Mouse (Mus musculus) left cerebral cortex, postnatal 36 days (tissue): Measurements from ENCODE around the gene Fga. TPM values are rescaled to one million over a fixed set of nuclear protein-coding genes. Genes with fewer than 3 reads are reported as not detected.

Experiments used
- DNase-seq, 2 experiments: peaks; one replicate each; pipeline ENCODE4 v3.0.0; 2021 to 2022; ENCODE audit warnings: low spot score in 2 of 2, mixed read lengths in 1 of 2
- intact Hi-C: fragments of 180-260 bp; cut with DNase I; formaldehyde crosslinking; loops from one replicate; pipeline ENCODE4 v1.15.1; 2025
- total RNA-seq, 2 experiments: library from RNA; stranded (reverse); gene quantifications; 2 replicates each; pipeline ENCODE4 v1.2.3; 2021

The Fga gene
- total RNA-seq, 2 experiments from 2014 or later = not detected

DNA sequence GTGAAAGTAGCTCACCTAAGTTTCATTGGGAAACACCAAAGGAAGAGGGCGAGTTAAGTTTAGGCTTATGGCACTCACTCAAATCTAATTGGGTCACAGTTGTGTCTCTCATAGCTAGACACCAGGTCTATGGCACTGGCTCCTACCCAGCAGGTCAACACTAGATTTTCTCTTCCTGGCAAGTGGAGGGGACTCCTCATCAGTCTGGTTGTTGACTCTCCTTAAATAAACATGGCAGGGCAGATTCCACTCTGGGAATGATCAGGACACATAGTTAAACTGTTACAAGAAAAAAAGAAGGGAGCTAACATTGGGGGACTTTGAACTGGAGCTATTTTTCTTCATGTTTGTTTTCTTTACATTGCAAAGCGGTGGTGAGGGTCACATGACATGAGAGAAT lies 5.5 kb upstream of the Fga start:
- DNase-seq = no peak
- intact Hi-C loops = no loop called here

DNA sequence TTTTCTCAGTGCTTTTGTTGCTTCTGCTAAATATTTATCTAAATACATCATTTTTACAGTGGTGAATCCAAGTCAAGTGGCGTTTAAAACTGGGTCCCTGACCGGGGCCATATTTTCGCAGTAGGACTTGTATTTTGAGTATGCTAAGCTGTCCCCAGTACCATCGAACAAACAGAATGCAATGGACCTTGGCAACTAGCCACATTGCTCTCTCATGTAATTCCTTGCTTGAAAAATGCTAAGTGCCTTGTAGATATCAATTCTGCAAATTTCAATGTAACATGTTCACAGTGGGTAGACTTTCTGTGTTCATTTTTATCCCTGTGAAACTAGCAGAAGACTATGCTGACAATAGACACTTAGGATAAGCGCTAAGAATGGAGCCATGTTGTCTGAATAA lies 4.7 kb upstream of the Fga start:
- intact Hi-C loops = no loop called here

DNA sequence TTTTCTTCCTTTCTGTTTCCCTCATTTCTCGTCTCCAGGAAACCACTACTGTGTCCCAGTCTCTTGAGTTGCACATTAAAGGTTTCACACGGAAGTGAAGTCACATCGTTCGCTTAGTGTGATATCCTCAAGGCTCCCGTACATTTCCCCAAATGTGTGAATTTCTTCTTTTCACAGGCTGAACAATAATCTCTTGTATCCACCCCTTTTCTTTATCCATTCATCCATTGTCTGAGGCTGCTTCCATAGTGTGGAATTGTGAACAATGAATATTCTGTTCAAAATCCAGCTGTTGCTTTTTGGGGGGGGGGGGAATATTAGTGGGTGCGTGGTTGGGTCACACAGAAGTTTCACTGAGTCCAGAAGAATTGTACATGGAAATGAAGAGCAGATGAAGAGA lies 840 bp upstream of the Fga start:
- no peak for DNase-seq
- intact Hi-C loops = no loop called here

More for the DNA sequence above, 4.7 kb upstream of the Fga start:
- DNase-seq = no peak

GRCm38 (mm10) chr3:83027546-83028251 lies 1.8 kb downstream of the Fga start:
- intact Hi-C loops = no loop called here

GRCm38 (mm10) chr3:83030331-83030730 lies 4.5 kb downstream of the Fga start:
- DNase-seq = no peak
- intact Hi-C loops = no loop called here

More at GRCm38 (mm10) chr3:83027546-83028251, 1.8 kb downstream of the Fga start:
- no peak for DNase-seq

- intact Hi-C loops = no loop called here
Measured at GRCm38 (mm10) chr3:83032746-83033308, 7.0 kb downstream of the Fga start.

DNA sequence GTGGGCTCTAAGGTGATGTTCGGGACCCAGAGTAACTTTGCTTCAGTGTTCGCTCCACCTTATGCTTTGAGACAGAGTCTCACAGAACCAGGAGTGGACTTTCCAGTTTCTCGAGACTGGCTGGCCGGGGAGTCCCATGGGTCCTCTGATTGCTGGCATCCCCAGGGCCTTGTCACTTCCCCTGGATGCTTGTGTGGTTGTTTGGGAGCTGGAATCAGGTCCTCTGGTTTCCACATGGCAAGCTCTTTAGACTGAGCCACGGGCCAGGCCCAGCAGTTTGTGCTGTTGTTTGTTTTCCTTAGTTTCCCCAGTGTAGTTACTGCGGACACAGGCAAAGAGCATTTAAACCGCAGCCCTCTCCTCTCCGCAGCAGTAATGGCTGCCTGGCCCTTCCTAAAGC lies 7.9 kb downstream of the Fga start:
- DNase-seq = no peak
- intact Hi-C loops = no loop called here

More at GRCm38 (mm10) chr3:83032746-83033308, 7.0 kb downstream of the Fga start:
- DNase-seq = no peak

- DNase-seq = no peak
- intact Hi-C loops = no loop called here
Measured at GRCm38 (mm10) chr3:83038865-83039264, 13.0 kb downstream of the Fga start.

- intact Hi-C loops = no loop called here
Measured at GRCm38 (mm10) chr3:83039666-83040065, 13.8 kb downstream of the Fga start.

DNA sequence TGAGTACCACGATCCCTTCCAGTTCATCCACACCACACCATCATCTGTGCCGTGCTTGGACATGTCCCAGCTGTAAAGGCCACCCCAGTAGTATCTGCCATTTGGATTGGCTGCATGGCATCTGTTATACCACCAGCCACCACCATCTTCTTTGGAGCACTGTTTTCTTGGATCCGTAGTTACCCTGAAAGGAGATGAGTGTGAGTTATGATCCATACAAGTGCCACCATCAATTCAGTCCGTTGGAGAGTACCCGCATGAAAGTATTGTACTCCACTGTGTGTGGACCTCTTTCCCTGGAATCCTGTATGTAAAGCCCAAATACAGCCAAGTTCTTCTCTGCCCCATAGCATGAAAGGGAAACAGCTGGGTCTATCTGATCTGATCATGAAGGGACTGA lies 16.6 kb downstream of the Fga start:
- intact Hi-C loops = no loop called here
- no peak for DNase-seq

More at GRCm38 (mm10) chr3:83039666-83040065, 13.8 kb downstream of the Fga start:
- DNase-seq = no peak

DNA sequence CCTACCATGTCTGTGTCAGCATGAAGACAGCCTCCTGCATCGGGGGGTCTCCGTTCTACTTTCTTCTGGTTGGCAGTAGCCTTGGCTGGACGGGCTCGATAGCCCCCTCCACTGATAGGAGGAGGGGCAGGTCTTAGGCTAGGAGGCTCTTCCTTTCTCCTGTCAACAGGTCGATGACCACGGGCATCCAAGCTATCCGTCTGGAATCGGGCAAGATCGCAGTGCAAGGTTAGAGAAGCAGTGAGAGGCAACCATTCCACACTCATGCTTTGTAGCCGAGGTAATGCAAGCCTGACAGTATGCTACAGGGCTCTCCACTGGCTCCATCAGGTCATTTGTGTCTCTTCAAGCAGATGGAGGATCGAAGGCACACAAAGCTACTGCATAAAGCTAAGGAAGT lies 20.8 kb downstream of the Fga start:
- no peak for DNase-seq
- intact Hi-C loops = no loop called here

DNA sequence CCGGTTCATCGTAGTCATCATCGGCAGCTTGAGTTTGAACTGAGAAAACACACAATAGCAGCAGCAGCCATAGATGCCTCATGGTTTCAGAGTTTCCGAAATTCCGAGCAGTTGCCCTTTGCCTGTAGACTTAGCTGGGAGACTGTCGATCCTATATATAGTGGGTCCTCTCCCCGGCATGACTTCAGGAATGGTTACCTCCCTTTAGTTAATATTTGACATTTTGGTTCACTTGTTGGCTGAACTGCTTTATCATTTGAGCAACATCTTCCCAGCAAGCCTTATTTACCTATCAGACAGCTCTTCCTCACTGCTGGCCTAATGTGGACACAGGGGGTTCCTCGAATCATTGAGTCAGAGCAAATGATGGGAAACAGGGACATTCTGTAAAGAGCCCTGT lies 23.8 kb downstream of the Fga start, which contains the start of gene Fgb:
Gene Fgb (minus strand): TSS at position 184 of the 400 bp plus-strand sequence.
- DNase-seq = no peak
- intact Hi-C loops = loop anchor here (10.0 kb wide), 2 partner anchors 175 to 1015 kb away; partner anchors contain the start of gene Rbm46

GRCm38 (mm10) chr3:83050661-83051060 lies 24.8 kb downstream of the Fga start:
- intact Hi-C loops = loop anchor here (10.0 kb wide), 2 partner anchors 176 to 1016 kb away; partner anchors contain the start of gene Rbm46
- DNase-seq = no peak

GRCm38 (mm10) chr3:83052102-83052501 lies 26.2 kb downstream of the Fga start:
- DNase-seq = no peak
- intact Hi-C loops = loop anchor here (10.0 kb wide), 2 partner anchors 177 to 1017 kb away; partner anchors contain the start of gene Rbm46

- DNase-seq = no peak
- intact Hi-C loops = loop anchor here (1.0 to 10.0 kb wide), 3 partner anchors 54 to 1018 kb away; partner anchors contain the start of gene Rbm46
Measured at GRCm38 (mm10) chr3:83053126-83053525, 27.2 kb downstream of the Fga start.

GRCm38 (mm10) chr3:83053758-83054157 lies 27.9 kb downstream of the Fga start:
- DNase-seq = no peak
- intact Hi-C loops = loop anchor here (1.0 to 10.0 kb wide), 3 partner anchors 54 to 1019 kb away; partner anchors contain the start of gene Rbm46

- intact Hi-C loops = loop anchor here (10.0 kb wide), 2 partner anchors 180 to 1020 kb away; partner anchors contain the start of gene Rbm46
- DNase-seq = no peak
Measured at GRCm38 (mm10) chr3:83054759-83055158, 28.9 kb downstream of the Fga start.

DNA sequence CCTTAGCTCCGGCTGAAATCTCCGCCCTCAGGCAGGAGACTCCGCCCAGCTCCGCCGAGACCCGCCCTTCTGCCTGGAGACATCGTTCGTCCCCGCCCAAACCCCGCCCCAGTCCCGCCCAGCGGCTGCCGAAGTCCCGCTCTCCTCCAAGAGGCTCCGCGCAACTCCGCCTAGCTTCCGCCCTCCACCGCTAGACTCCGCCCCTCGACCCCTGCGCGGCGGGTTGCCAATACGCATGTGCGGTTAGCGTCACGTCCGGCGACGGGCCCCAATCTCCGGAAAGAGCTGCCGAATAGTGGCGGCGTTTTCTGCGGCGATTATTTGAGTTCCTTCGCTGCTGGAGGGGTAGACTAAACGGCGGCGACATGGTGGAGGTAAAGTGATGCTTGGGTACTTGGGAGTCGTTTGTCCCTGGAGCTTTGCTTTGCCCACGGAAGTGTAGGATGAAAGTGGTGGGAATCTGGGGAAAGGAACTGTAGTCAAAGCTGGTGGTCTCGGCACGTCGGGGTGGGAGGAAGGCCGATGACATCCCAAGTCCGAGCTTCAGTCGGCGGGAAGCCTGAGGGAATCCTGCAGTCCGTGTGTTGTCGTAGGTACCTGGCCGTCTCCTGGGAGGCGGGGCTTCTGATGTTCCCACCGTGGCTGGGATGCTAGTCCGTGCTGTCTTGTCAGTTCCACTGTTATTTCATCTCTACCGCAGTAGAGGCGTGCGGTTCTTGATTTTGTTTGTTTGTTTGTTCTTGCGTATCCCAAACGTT lies 29.6 kb downstream of the Fga start, which contains the start of gene Plrg1:
Gene Plrg1 (plus strand): TSS at position 242 of the 758 bp plus-strand sequence.
- intact Hi-C loops = loop anchor here (10.0 kb wide), 2 partner anchors 181 to 1021 kb away; partner anchors contain the start of gene Rbm46
- DNase-seq = peak; percentile 98

DNA sequence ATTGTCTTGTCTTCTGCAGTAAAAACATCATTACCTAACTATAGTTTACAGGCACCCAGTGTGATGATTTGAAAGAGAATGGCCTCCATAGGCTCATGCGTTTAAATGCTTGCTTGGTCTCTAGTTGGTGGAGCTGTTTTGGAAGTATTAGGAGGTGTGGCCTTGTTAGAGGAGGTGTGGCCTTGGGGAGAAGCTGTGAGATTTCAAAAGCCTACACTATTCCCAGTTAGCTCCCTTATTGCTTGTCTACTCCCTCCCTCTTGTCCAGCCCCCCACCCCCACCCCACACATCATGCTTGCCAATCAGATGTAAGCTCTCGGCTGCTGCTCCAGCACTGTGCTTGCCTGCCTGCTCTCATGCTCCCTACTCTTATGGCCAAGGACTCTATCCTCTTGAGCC lies 31.2 kb downstream of the Fga start:
- intact Hi-C loops = loop anchor here (10.0 kb wide), 2 partner anchors 182 to 1022 kb away; partner anchors contain the start of gene Rbm46
- no peak for DNase-seq

GRCm38 (mm10) chr3:83067920-83068319 lies 42.0 kb downstream of the Fga start:
- intact Hi-C loops = no loop called here
- no peak for DNase-seq
